Mouse (Mus musculus): Measurements from ENCODE around the gene Zg16.

Zg16 gene

DNA sequence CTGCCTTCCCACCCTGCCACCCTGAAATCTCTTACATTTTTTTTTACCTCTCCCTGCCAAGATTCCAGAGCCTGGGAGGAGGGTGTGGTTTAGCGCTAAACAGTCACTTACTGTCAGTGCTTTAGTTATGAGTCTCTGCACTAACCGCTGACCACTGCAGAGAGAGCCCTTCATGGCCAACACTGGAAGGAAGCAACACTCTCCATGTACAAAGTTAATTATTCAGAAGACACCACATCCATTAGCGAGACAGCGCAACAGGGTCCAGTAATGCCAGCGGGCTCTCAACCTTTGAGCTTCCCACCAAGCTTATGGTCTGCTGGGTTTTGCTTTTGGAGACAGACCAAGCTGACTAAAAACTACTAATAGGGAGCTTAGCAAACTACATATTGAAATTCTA lies 10.9 kb downstream of the Zg16 start:
- DNase-seq (ENCODE audit: low read depth): no peak

DNA sequence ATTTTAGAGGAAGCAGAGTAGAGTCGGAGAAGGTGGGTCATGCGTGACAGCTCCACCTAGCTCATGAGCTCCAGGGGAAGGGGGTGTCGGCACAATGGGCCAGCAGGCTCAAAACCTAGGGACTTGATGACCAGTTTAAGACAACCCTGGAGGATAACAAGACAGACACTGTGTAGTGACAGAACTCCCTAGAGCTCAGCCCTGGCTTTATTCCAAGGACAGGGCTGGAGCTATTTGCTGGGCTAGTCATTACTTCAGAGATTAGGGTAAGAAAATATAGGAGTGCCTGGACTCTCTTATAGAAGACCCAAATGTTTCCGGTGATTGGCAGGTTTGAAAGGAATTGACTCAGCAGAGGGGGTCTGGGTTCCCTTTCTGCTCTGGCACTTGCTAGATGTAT lies 13.9 kb downstream of the Zg16 start:
- no peak for DNase-seq (ENCODE audit: low read depth)

DNA sequence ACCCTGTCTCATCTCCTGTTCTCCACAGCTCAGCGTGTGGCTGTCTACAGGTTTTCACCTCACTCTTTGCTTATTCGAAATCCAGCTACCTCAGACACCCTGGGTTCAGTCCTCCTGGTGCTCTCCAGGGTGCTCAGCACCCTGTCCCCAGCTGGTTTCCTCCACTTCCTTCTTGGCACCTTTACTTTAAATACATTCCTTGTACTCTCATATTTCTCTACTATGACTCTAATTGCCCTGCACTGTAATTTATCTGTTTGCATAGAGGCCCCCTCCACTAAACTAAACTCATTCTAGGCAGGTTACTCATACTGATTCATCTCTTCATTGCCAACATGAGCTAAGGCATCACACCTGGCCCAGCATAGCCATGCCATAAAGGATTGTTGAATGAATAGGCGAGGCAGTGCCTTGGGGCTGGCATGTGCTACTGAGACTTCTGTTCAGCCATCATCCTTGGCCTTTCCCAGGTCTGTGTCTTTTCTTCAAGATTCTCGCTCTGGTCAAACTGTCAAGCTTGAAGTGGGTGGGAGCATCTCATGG lies 16.2 kb downstream of the Zg16 start:
- DNase-seq (ENCODE audit: low read depth): no peak

DNA sequence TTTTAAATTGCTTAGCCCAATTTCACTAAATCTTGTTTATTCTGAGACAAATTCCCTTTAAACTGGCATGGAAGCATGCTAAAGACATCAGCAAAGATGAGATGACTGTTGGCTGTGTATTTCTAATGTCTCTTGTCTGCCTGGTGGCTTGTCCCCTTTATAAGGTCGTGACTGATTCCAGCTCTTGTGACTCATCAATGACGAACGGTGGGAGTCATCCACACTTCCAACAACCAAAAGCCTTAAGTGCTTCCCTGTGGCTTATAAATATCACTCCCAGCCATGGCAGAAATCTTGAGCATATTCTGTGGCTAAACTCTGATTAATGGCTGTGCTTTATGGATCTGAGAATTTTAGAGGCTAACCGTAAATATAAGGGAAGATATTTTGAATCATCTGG lies 20.8 kb downstream of the Zg16 start:
- DNase-seq (ENCODE audit: low read depth): no peak

DNA sequence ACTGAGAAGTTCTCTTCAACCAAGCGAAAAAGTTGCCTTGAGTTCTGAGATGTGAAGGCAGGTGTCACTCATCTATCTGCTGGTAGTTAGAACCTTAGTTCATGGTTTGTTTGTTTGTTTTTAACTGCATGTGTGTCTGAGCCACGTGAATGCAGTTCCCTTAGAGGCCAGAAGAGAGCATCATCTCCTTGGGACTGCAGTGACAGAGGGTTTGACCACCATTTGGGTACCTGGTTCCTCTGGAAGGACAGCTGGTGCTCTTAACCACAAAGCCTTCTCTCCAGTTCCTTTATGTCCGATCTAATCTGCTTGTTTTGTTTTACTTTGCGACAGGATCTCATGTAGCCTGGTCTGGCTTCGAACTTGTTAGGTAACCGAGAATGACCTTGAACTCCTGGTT lies 21.6 kb downstream of the Zg16 start:
- no peak for DNase-seq (ENCODE audit: low read depth)

DNA sequence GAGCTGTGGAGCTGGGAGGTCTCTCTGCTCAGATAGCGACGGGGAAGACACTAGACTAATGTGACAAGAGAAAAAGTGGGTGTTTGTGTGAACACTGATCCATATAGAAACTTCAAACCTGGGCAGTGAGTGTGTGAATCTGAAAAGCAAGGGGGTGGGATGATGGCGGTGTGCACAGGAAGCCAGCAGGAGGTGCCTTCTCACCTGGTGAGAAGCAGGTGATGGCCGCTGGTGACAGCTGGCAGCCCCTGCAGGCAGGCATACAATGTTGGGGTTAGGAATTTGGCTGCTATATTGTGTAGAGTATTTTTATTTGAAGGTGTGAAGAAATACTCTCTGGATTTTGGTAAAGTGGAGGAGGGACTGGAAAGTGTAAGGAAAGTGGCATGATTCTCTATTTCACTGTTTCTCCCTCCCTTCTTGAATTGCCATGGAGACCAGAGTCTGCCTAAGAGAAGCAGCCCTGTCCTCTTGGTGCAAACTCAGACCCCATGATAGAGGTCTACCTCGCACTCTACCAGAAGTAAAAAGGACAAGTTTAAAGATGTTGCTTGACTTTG lies 32.0 kb downstream of the Zg16 start:
- DNase-seq (ENCODE audit: low read depth): peak; percentile 50

DNA sequence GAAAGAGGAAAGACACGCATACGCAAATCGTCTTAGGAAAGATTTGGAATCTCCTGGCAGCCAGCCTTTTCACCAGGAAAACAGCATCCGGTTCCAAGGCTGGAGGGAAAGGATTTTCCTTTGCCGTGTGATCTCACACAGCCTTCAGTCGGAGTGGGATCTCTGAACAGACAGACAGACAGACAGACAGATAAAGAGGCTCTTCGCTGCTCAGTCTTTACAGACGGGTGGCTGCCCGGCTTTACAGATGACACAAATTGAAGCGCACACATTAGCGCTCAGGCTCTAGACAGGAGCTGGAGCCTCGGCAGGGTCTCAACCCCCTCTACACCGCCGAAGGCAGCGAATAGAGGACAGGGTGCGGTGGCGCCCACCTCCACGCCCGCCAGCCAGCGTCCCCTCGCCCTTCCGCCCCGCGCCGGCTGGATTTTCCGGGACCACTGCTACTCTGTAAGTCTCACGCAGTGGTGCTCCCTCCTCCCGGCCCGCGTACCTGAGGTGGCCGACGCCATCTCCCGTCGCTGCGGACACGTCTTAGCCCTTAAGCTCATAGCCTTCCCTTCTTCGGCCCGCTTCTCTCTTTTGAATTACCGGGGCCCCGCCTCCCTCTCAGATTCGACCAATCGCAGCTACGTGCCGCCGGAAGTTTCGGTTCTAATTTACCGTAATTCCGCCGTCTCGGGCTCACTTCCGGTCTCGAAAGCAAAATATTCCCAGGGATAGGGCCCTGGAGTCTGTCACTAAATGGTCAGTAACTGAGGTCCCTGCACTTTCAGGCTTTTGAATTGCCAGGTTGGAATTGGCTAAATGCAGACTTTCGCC lies 45.1 kb downstream of the Zg16 start, which contains the start of gene Kif22:
TSS of gene Kif22 (minus strand) at position 621 of the 822 bp plus-strand sequence.
- DNase-seq (ENCODE audit: low read depth): peak; percentile 89

DNA sequence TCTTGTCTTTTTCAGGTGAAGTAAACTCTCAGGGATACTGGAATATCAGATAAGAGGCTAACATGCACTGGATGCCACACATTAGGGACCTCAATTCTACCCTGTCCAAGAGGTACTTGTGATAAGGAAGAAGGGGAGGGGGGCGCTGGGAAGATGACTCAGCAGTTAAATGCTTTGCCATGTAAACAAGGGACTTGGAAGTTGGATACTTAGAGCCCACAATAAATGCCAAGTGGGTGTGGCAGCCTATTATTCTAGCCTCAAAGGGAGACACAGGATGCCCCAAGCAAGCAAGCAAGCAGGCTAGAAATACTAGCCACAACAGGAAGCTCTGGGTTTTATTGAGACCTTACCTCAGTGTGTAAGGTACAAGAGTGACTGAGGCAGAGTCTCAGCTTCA lies 55.9 kb downstream of the Zg16 start:
- DNase-seq (ENCODE audit: low read depth): peak; percentile 63

DNA sequence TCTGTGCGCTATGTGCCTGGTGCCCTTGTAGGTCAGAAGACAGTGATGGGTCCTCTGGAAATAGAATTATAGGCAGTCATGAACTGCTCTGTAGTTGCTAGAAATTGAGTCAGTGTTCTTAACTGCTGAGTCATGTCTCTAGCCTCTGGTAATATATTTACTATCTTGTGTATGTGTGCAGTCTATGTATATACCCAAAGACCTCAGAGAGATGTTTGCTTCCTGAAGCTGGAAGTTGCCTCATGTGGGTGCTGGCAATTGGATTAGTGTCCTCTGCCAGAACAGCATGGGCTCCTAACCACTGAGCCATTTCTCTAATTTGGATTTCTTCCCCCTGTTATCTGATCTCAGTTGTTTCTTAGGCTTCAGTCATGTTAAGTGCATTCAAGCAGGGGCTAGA lies 57.0 kb downstream of the Zg16 start:
- DNase-seq (ENCODE audit: low read depth): no peak

DNA sequence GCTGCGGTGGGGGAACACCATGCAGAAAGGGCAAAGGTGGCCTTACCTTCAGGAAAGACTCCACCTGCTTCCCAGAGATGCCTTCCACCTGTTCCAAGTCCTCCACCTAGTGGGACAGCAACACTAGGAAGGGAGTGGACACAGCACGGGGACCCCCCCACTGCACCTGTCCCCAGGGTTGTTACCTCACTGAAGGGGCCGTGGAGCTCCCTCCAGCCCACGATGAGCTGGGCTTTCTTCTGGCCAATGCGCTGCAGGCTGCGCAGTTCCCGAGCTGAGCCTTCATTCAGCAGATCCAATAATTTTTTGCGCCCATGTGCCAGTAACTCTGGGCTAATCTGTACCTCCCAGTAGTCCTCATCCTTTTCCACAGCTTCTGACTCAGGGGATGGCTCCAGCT lies 59.2 kb downstream of the Zg16 start:
- DNase-seq (ENCODE audit: low read depth): no peak

DNA sequence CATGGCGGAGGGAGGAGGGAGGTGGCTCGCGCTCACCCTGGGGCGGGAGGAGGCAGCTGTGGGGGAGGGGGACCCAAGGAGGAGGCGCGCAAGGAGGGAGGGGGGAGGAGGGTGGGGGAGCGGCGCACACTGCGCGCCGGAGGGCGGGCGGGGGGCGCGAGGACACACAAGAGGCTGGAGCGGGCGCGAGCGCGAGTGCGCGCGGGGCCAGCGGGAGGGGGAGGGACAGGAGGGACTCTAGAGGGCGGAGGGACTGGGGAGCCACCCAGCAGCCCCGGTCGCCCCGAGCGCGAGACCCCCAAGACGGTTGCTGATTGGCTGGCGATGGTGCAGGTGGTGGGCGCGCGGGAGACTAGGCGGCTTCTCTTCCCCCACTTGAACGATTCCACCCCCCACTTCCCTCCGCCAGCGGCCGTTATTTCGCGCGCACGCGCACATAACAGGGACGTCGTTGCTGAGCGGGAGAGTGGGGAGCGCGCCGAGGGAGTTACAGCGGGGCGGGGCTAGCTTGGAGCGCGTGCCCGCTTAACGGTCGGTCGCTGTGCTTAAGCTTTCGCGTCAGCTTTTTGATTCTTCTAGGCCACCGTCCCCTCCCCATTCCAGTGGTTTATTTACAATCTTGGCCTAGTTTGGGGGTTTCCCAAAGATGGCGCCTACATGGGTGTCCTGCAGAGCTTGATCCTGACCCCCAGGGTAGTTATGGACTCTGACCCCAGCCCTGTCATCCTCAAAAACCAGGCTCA lies 60.0 kb downstream of the Zg16 start, which contains the start of gene Maz:
TSS of gene Maz (minus strand) at position 54 of the 743 bp plus-strand sequence.
- DNase-seq (ENCODE audit: low read depth): peak; percentile 99

DNA sequence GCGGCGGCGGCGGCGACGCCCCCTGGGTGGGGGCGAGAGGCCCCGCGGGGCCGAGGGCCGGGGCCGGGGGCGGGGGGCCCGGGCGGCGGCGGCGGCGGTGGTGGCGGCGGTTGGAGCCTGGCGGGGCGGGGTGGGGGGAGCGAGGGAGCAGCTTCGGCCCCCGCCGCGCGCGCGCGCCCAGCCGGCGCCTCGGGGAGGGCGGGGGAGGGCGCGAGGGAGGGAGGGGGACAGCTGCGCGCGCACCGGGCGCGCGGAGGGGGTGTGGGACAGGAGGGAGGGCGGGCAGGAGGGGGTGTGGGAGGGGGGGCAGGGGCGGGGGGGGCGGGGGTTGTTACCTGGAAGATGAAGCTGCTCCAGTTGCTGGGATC lies 60.5 kb downstream of the Zg16 start:
- no peak for DNase-seq (ENCODE audit: low read depth)

DNA sequence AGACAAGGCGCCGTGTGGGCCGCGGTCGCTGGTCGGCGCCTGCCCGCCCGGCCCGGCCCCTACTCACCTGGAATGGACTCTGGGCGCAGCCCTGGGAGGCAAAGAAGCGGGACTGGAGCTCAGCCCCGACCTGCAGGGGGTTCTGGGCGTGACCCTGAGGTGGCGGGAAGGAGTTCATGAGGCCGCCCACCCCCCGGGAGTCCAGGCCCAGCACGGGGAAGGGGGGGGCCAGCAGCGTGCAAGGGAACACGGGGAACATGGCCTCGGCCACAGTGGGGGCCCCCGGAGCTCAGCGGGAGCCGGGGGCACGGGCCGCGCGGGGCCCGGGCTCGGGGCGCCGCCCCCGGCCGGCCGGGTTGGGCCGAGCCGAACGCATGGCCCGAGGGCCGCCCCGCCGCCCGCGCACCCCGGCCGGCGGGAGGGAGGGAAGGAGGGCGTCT lies 60.9 kb downstream of the Zg16 start:
- peak; percentile 76 for DNase-seq (ENCODE audit: low read depth)

DNA sequence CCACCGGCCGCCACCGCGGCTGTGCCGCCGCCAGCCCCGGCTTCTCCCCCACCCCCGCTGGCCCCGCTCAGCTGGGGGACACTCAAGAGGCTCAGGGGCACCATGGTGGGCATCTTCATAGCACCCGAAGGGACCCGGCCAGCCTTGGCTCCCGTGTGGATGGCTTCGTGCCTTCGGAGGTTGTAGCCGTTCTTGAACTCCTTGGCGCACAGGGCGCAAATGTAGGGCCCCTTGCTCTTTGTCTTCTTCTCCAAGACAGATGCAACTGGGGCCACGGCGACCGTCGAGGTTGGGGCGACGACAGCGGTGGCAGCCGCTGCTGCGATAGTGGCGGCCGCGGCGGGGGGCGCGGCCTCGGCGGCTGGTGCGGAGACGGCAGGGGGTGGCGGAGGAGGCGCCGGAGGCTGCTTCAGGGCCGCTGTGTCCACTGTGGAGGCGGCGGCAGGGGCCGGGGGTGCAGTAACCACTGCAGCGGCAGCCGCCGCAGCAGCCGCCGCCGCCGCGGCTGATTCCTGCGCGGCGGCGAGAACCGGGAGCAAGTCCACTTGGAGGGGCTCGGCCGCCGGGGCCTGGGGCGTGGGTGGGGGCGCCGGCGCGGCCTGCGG lies 61.5 kb downstream of the Zg16 start:
- DNase-seq (ENCODE audit: low read depth): peak; percentile 73

DNA sequence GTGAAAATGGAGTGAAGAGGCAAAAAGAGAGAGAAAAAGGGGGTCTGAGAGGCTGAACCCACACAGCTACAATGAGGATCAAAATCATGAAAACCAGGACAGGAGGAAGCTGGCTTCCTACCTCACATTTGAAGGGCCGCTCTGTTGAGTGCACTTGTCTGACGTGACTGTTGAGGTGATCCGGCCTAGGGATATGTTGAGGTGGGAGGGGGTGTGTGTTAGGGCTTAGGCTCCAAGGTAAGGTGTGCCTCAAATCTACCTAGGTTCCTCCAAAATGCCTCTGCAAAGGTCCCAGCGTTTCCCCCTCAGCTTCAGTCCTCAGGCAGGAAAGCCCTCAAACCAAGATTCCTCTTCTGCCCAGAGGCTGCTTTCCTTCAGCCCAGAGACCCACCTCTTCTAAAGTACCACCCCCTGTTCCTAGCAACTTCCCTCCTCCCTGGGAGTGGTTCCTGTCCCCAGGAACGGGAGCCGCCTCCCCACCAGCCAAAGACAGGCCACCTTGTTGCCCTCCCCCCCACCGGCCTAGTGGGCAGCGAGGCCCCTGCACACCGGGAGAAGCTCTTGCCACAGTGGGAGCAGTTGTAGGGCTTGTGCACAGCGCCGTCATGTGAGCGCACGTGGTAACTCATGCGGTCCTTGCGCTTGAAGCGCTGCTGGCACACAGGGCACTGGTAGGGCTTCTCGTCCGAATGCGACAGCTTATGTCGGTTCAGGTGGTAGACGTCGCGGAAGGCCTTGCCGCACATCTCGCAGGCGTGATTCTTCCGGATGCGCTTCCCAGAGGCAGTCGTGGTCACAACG lies 62.2 kb downstream of the Zg16 start:
- DNase-seq (ENCODE audit: low read depth): peak; percentile 87

DNA sequence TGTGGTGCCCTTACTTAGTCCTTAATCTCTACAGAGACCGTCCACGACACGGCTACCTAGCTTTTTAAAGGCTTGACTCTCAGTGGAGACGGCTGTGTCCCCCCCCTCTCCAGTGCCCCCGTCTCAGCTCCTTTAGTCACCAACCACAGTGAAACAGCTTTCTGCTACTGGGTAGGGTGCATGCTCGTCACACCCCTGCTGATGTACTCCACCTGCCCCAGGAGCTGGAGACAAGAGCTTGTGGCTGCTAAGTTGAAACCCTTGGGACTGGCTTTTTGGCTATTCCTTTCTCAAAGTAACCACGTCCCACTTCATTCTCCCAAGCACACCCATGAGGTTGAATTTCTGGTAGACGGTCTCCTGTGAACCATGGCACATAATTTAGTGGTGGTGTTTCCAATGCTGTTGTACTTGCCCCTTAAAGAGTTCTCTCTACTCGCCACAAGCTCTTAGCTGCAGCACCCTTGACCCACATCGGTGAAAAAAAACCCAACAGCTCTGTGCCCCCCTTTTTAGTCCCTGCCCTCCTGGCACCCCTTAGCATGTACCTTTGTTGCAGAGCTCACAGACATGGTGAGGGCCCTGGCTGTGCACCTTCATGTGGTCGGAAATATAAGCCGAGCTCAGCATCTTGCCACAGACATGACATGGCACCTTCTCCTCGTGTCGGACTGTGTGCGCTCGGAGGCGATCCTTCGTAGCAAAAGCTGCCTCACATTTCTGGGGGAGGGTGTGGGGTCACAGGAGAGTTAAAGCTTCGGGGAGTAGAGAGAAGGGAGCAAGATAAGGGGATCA lies 63.0 kb downstream of the Zg16 start:
- DNase-seq (ENCODE audit: low read depth): peak; percentile 75

DNA sequence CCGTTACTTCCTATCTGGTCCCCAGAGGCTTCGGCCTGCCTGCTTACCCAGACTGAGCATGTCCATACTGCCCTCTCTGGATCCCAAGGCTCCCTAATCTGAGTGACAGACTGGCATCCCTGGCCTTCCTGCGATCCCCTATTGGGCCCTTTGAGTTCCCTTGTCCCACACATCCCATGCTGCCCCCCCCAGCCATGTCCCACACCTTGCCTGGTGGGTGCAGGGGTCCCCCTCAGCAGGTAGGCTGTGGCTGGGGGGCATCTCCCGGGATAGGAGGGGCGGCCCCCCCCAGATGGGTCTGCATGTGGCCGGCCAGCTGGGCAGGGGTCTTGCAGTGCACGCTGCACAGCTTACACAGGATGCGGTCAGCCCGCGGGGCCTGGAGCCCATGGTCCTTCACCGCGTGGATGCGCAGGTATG lies 63.8 kb downstream of the Zg16 start:
- no peak for DNase-seq (ENCODE audit: low read depth)

DNA sequence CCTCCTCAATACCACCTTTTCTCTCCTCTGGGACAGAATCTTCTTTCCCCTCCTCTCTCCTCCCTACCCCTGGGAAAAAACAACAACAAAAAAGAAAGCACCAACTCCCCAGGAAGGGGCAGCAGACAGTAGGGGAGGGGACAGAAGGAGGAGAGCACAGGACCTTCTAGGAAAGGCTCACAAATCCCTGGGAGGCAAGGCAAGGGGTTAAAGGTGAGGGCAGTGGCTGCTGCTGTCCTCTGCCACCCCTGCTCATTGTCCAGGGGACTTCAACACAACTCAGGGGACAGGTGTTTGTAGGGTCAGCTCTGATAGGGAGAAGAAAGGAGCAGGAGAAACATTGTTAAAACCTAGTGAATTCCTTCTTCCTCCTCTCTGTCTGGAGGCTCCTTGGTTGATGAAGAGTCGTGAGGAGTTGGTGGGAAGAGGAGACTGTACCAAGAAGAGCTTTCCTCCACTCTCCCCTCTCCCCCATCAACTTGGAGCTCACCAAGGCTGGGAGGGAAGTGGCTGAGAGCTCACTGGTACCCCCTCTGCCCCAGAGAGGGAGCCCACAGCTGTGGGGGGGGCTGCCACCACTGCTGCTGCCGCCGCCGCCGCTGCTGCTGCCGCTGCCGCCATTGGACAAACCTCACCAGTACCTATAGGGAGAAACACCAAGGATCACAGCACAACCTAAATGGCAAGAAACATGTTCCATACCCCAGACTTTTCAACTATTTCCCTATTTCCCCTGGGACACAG lies 64.4 kb downstream of the Zg16 start:
- no peak for DNase-seq (ENCODE audit: low read depth)

DNA sequence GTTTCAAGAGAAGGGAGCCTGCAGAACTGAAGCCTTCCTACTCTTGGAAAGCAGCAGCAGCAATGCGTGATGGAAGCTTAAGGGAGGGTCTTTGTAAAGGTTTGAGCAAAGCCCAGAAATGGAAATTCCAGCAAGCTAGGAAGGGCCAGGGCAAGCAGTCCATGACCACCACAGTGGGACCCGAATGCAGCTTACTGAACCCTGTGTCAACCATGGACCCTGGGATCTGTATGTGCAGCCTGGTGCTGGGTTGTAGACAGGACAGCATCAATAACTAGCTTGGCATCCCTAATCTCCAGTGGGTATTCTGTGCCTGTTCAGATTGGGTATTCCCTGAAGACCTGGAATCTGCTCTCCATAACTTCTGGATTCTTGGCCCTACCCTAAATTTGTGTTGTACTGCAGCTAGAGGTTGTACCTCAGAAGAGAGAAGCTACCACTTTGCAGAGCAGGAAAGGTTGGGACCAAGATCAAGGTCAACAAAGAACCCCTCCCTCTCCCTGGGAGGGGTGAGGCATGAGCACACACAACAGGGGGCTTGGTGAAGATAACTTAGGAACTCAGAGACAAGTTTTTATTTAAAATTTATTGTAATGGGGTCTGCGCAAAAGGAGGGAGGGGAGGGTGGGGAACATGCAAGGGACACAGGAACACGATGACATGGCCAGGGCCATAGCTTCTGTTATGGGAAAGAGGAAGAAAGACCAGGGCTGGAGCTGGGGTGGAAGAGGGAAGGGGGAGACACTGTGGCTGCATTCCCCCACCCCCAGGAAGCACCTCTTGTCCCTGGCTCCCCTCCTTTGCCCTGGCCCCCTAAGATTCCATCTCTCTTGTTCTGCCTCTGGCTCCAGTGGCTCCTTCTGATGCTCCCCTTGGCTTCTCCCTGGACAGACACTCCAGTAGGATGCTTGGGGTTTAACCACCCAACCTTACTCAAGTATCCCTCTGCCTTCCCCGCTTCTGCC lies 65.3 kb downstream of the Zg16 start:
- no peak for DNase-seq (ENCODE audit: low read depth)

Data from naive thymus-derived CD4-positive, alpha-beta T cell, adult 2 months (primary cell).